Mouse (Mus musculus) kidney, embryonic 15.5 days (tissue): ENCODE data around the gene Hat1. TPM values are rescaled to one million over a fixed set of nuclear protein-coding genes. Genes with fewer than 3 reads are reported as not detected.

ENCODE experiments used
- ATAC-seq: fragments of 200-750 bp; cut with Nextera tagmentation; replicated peaks from 2 replicates; pipeline ENCODE4 v1.8.0; 2017; ENCODE audit warnings: moderate TSS enrichment; ENCODE audit not compliant: low FRiP score
- H3K27ac ChIP-seq: fragments of 300-500 bp; sonication (generic); 2 replicates; pipeline ENCODE4 v1.5.1; 2015; ENCODE audit warnings: mild to moderate bottlenecking, inconsistent platforms
- H3K27me3 ChIP-seq: fragments of 300-500 bp; sonication (generic); 2 replicates; pipeline ENCODE4 v1.6.1; 2015; ENCODE audit warnings: inconsistent platforms
- H3K36me3 ChIP-seq: fragments of 300-500 bp; sonication (generic); 2 replicates; pipeline ENCODE4 v1.6.1; 2015; ENCODE audit warnings: inconsistent platforms
- H3K4me1 ChIP-seq: fragments of 300-500 bp; sonication (generic); 2 replicates; pipeline ENCODE4 v1.6.1; 2015; ENCODE audit warnings: inconsistent platforms
- H3K4me2 ChIP-seq: fragments of 300-500 bp; sonication (generic); 2 replicates; pipeline ENCODE4 v1.6.1; 2015; ENCODE audit warnings: moderate library complexity, mild to moderate bottlenecking, inconsistent platforms
- H3K4me3 ChIP-seq: fragments of 300-500 bp; sonication (generic); replicated peaks from 2 replicates; pipeline ENCODE4 v1.5.1; 2015; ENCODE audit warnings: mild to moderate bottlenecking, inconsistent platforms
- H3K9ac ChIP-seq: fragments of 300-500 bp; sonication (generic); 2 replicates; pipeline ENCODE4 v1.6.1; 2015; ENCODE audit warnings: mild to moderate bottlenecking, inconsistent platforms
- H3K9me3 ChIP-seq: fragments of 300-500 bp; sonication (generic); replicated peaks from 2 replicates; pipeline ENCODE4 v1.6.1; 2016; ENCODE audit warnings: inconsistent platforms
- WGBS: fragments of 180-500 bp; shearing (Covaris S2); methylation state at CpG from one replicate; pipeline ENCODE4 v1.1.7; 2015; ENCODE audit warnings: mixed read lengths; 5-methylcytosine and 5-hydroxymethylcytosine counted together
- polyA plus RNA-seq: library from polyadenylated mRNA; unstranded; fragments of >200 nt; fragmentation: Nextera tagmentation; extraction: Ambion mirVana; gene quantifications from 2 replicates; pipeline ENCODE4 v1.2.1, GENCODE M21; 2015

The Hat1 gene
- polyA plus RNA-seq, 1 experiment from 2014 or later, result 138 TPM

GRCm38 (mm10) chr2:71453161-71453916 lies 64.6 kb downstream of the Hat1 start, which contains the start of gene Metap1d:
Gene Metap1d, plus strand, starts transcription at chr2:71453276.
- H3K27ac ChIP-seq, result peak within 1 kb of the TSS; percentile 46; the same call in 1 of the 2 replicates
- ATAC-seq, result peak; percentile 97
- peak within 1 kb of the TSS; percentile 83 for H3K4me2 ChIP-seq
- under 1% methylated on average over 61 of the region's 61 CpGs for WGBS
- H3K27me3 ChIP-seq, result peaks cover 27% of the 10 kb centered on the region
- peaks cover 6% of the 10 kb centered on the region; the same call in 1 of the 2 replicates for H3K4me1 ChIP-seq
- no peaks in the 10 kb centered on the region for H3K9me3 ChIP-seq
- no peaks in the 10 kb centered on the region for H3K36me3 ChIP-seq
- peak within 1 kb of the TSS; percentile 78 for H3K4me3 ChIP-seq
- H3K9ac ChIP-seq, result peak within 1 kb of the TSS; percentile 58

GRCm38 (mm10) chr2:71453917-71454260 lies 65.1 kb downstream of the Hat1 start:
- peaks cover 23% of the 10 kb centered on the region for H3K27me3 ChIP-seq
- peak overlapping the region; percentile 83 for H3K4me2 ChIP-seq
- H3K36me3 ChIP-seq, result no peaks in the 10 kb centered on the region
- H3K4me3 ChIP-seq, result peak overlapping the region; percentile 78
- ATAC-seq, result no peak
- peaks cover 6% of the 10 kb centered on the region; the same call in 1 of the 2 replicates for H3K4me1 ChIP-seq
- no peak overlapping the region for H3K27ac ChIP-seq
- peak overlapping the region; percentile 58; the same call in 1 of the 2 replicates for H3K9ac ChIP-seq
- no peaks in the 10 kb centered on the region for H3K9me3 ChIP-seq
- 34% methylated on average over 4 of the region's 4 CpGs for WGBS

GRCm38 (mm10) chr2:71458624-71459023 lies 69.9 kb downstream of the Hat1 start:
- Histone ChIP-seq H3K4me3 (no peak overlapping the region), H3K4me2 (no peak overlapping the region), H3K9me3 (no peaks in the 10 kb centered on the region), H3K36me3 (no peaks in the 10 kb centered on the region), H3K27me3 (no peaks in the 10 kb centered on the region), H3K4me1 (no peaks in the 10 kb centered on the region; the same call in 1 of the 2 replicates), H3K27ac (no peak overlapping the region), H3K9ac (no peak overlapping the region)
- no peak for ATAC-seq
- 73% methylated on average over 13 of the region's 13 CpGs for WGBS

GRCm38 (mm10) chr2:71459659-71460058 lies 70.9 kb downstream of the Hat1 start:
- Histone ChIP-seq H3K36me3 (no peaks in the 10 kb centered on the region), H3K4me1 (no peaks in the 10 kb centered on the region), H3K27ac (no peak overlapping the region), H3K4me2 (no peak overlapping the region), H3K27me3 (no peaks in the 10 kb centered on the region), H3K4me3 (no peak overlapping the region), H3K9ac (no peak overlapping the region), H3K9me3 (no peaks in the 10 kb centered on the region)
- 88% methylated on average over 1 of the region's 1 CpGs for WGBS
- no peak for ATAC-seq

GRCm38 (mm10) chr2:71461139-71461538 lies 72.4 kb downstream of the Hat1 start:
- no peaks in the 10 kb centered on the region for H3K9me3 ChIP-seq
- H3K27me3 ChIP-seq, result no peaks in the 10 kb centered on the region
- H3K4me2 ChIP-seq, result no peak overlapping the region
- no peak overlapping the region for H3K9ac ChIP-seq
- H3K4me1 ChIP-seq, result peaks cover 3% of the 10 kb centered on the region; the same call in 1 of the 2 replicates
- ATAC-seq, result no peak
- no peaks in the 10 kb centered on the region for H3K36me3 ChIP-seq
- no peak overlapping the region for H3K27ac ChIP-seq
- H3K4me3 ChIP-seq, result no peak overlapping the region
- WGBS, result 75% methylated on average over 6 of the region's 6 CpGs

- Histone ChIP-seq H3K4me1 (peaks cover 5% of the 10 kb centered on the region), H3K9me3 (no peaks in the 10 kb centered on the region), H3K4me2 (no peak overlapping the region), H3K9ac (no peak overlapping the region), H3K27me3 (no peaks in the 10 kb centered on the region), H3K27ac (no peak overlapping the region), H3K36me3 (no peaks in the 10 kb centered on the region), H3K4me3 (no peak overlapping the region)
- 72% methylated on average over 7 of the region's 7 CpGs for WGBS
- peak; percentile 80 for ATAC-seq
Observed at GRCm38 (mm10) chr2:71461589-71461988, 72.8 kb downstream of the Hat1 start.

- Histone ChIP-seq H3K27me3 (no peaks in the 10 kb centered on the region), H3K9ac (no peak overlapping the region), H3K4me1 (peaks cover 10% of the 10 kb centered on the region), H3K36me3 (no peaks in the 10 kb centered on the region), H3K4me2 (no peak overlapping the region), H3K4me3 (no peak overlapping the region), H3K27ac (no peak overlapping the region), H3K9me3 (no peaks in the 10 kb centered on the region)
- WGBS, result 87% methylated on average over 4 of the region's 4 CpGs
- ATAC-seq, result no peak
Observed at GRCm38 (mm10) chr2:71462066-71462465, 73.3 kb downstream of the Hat1 start.

- H3K36me3 ChIP-seq, result no peaks in the 10 kb centered on the region
- peaks cover 13% of the 10 kb centered on the region for H3K4me1 ChIP-seq
- whole genome bisulfite sequencing, result 77% methylated on average over 3 of the region's 3 CpGs
- H3K4me2 ChIP-seq, result no peak overlapping the region
- H3K9ac ChIP-seq, result no peak overlapping the region
- H3K4me3 ChIP-seq, result no peak overlapping the region
- no peaks in the 10 kb centered on the region for H3K27me3 ChIP-seq
- no peaks in the 10 kb centered on the region for H3K9me3 ChIP-seq
- ATAC-seq, result no peak
- no peak overlapping the region for H3K27ac ChIP-seq
Observed at GRCm38 (mm10) chr2:71462553-71462952, 73.8 kb downstream of the Hat1 start.

- 18% methylated on average over 5 of the region's 6 CpGs for WGBS
- no peaks in the 10 kb centered on the region for H3K9me3 ChIP-seq
- H3K27me3 ChIP-seq, result no peaks in the 10 kb centered on the region
- no peak overlapping the region for H3K4me3 ChIP-seq
- H3K9ac ChIP-seq, result no peak overlapping the region
- ATAC-seq, result peak; percentile 52; the same call in 1 of the 2 replicates
- H3K4me1 ChIP-seq, result peaks cover 13% of the 10 kb centered on the region
- no peak overlapping the region for H3K4me2 ChIP-seq
- H3K36me3 ChIP-seq, result no peaks in the 10 kb centered on the region
- no peak overlapping the region for H3K27ac ChIP-seq
Observed at GRCm38 (mm10) chr2:71466103-71466502, 77.3 kb downstream of the Hat1 start.

GRCm38 (mm10) chr2:71466861-71467450 lies 78.2 kb downstream of the Hat1 start:
- Histone ChIP-seq H3K9me3 (no peaks in the 10 kb centered on the region), H3K4me1 (peaks cover 13% of the 10 kb centered on the region), H3K27me3 (no peaks in the 10 kb centered on the region), H3K4me3 (no peak overlapping the region), H3K9ac (no peak overlapping the region), H3K4me2 (no peak overlapping the region), H3K36me3 (no peaks in the 10 kb centered on the region), H3K27ac (no peak overlapping the region)
- ATAC-seq, result no peak
- 36% methylated on average over 11 of the region's 11 CpGs for WGBS

- no peak overlapping the region for H3K4me3 ChIP-seq
- ATAC-seq, result no peak
- H3K4me2 ChIP-seq, result no peak overlapping the region
- 86% methylated on average over 6 of the region's 6 CpGs for WGBS
- H3K9me3 ChIP-seq, result no peaks in the 10 kb centered on the region
- H3K4me1 ChIP-seq, result peaks cover 27% of the 10 kb centered on the region
- no peak overlapping the region for H3K27ac ChIP-seq
- H3K27me3 ChIP-seq, result no peaks in the 10 kb centered on the region
- H3K9ac ChIP-seq, result no peak overlapping the region
- no peaks in the 10 kb centered on the region for H3K36me3 ChIP-seq
Observed at GRCm38 (mm10) chr2:71471094-71471493, 82.3 kb downstream of the Hat1 start.

- 36% methylated on average over 7 of the region's 7 CpGs for WGBS
- H3K27ac ChIP-seq, result no peak overlapping the region
Observed at GRCm38 (mm10) chr2:71473830-71474229, 85.1 kb downstream of the Hat1 start.

More at GRCm38 (mm10) chr2:71473830-71474229, 85.1 kb downstream of the Hat1 start:
- peaks cover 17% of the 10 kb centered on the region for H3K4me1 ChIP-seq
- no peaks in the 10 kb centered on the region for H3K9me3 ChIP-seq
- H3K4me2 ChIP-seq, result no peak overlapping the region
- no peak overlapping the region for H3K4me3 ChIP-seq
- H3K27me3 ChIP-seq, result no peaks in the 10 kb centered on the region
- H3K9ac ChIP-seq, result no peak overlapping the region
- H3K36me3 ChIP-seq, result no peaks in the 10 kb centered on the region
- no peak for ATAC-seq
